Mouse (Mus musculus) megakaryocyte, embryonic 14.5 days (primary cell): ENCODE data around the gene Tulp3. TPM values are rescaled to one million over a fixed set of nuclear protein-coding genes. Genes with fewer than 3 reads are reported as not detected.
A peak's percentile ranks its signal among the peaks of the same experiment; 100 is the strongest.
"Not testable (repeated sequence)": the region's sequence is repeated elsewhere in the genome, so short reads cannot be mapped to it uniquely, and the experiment has no call there.

ENCODE experiments used
- H3K27me3 ChIP-seq: replicated peaks from 2 replicates; pipeline ENCODE3; 2012; ENCODE audit warnings: inconsistent platforms
- H3K36me3 ChIP-seq: replicated peaks from 2 replicates; pipeline ENCODE3; 2012; ENCODE audit warnings: low read length, inconsistent platforms, mixed read lengths
- H3K4me1 ChIP-seq: 2 replicates; pipeline ENCODE4 v1.6.1; 2012; ENCODE audit warnings: inconsistent platforms
- H3K4me3 ChIP-seq: replicated peaks from 2 replicates; pipeline ENCODE3; 2012; ENCODE audit warnings: moderate library complexity, mild to moderate bottlenecking, inconsistent platforms
- H3K9me3 ChIP-seq: 2 replicates; pipeline ENCODE4 v1.6.1; 2012; ENCODE audit warnings: inconsistent platforms
- FLI1 ChIP-seq: IDR thresholded peaks from 2 replicates; pipeline ENCODE4 v1.6.1; 2012; ENCODE audit warnings: low read length, inconsistent platforms, mixed read lengths
- GATA1 ChIP-seq: IDR thresholded peaks from 3 replicates; pipeline ENCODE4 v1.6.1; 2012; ENCODE audit warnings: mixed read lengths, low read length, inconsistent platforms, borderline replicate concordance
- polyA plus RNA-seq: library from polyadenylated mRNA; stranded (reverse); fragments of >175 nt; gene quantifications from 2 replicates; pipeline ENCODE4 v1.2.3, GENCODE M21; 2012; ENCODE audit warnings: low replicate concordance; ENCODE audit not compliant: insufficient read depth

Gene Tulp3
- polyA plus RNA-seq, 1 experiment, result 2.8 TPM

DNA sequence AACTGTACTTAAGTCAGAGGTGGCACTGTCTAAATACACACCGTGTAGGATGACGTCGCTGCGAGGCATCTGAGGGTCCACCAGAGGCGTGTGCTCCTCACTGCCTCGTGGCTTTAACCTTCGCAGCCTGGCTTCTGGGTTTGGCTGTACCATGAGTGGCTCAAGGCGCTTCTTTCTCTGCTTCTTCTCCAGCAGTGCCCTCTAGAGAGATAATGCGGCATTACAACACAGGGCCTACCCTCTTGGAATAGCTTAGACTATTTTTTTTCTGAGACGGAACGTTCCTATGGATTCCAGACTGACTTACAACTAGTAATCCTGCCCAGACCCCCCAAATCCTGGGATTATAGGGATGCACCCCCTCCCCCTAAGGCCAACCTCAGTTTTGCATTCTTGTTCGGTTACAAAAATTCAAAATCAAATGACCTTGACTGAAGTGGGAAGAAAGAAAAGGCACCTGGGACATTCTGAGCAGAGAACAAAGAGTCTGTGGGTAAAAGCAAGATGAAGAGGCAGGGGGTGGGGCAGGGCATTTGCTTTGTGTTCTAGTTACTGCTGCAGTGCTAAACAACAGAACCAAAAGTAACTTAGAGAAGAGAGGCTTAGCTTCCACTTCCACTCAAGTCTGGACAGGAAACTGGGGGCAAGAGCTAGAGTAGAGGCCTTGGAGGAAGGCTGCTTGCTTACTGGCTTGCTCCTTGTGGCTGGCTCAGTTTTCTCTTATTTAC, 21.1 kb downstream of the Tulp3 start:
- Histone ChIP-seq H3K4me3 (peak overlapping the region; percentile 50), H3K27me3 (no peaks in the 10 kb centered on the region), H3K36me3 (peaks cover 52% of the 10 kb centered on the region), H3K4me1 (peaks cover 27% of the 10 kb centered on the region), H3K9me3 (peaks cover 6% of the 10 kb centered on the region)
- TF ChIP-seq GATA1 (no peak), FLI1 (no peak)

- H3K36me3 ChIP-seq, result peaks cover 21% of the 10 kb centered on the region
- no peak overlapping the region for H3K4me3 ChIP-seq
- no peak for TF ChIP-seq FLI1
- no peak for TF ChIP-seq GATA1
- no peaks in the 10 kb centered on the region for H3K4me1 ChIP-seq
- no peaks in the 10 kb centered on the region for H3K9me3 ChIP-seq
- H3K27me3 ChIP-seq, result peaks cover 12% of the 10 kb centered on the region
Observed at GRCm38 (mm10) chr6:128318317-128318716, 37.3 kb downstream of the Tulp3 start.

DNA sequence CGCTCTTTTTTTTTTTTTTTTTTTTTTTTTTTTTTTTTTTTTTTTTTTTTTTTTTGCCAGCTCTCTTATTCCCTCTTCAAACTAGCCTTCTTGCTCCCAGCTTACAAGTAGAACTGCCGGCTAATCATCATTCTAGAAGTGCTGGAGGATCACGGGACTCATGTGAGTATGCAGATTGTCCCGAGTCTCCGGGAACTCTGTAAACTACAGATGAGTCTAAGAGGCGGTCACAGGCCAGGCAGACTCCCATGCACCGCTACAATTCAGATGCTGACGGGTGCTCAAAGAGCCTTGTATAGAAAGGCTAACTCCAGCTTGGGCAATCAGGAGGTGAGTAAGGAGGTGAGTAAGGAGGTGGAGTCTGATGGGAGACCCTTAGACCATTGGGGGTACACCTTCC, 40.1 kb downstream of the Tulp3 start:
- Histone ChIP-seq H3K36me3 (no peaks in the 10 kb centered on the region), H3K4me3 (no peak overlapping the region), H3K9me3 (0 out of 2 replicates have a peak, but pooled peaks cover 3% of the 10 kb centered on the region), H3K4me1 (no peaks in the 10 kb centered on the region), H3K27me3 (peaks cover 12% of the 10 kb centered on the region)
- TF ChIP-seq GATA1 (no peak), FLI1 (no peak)

DNA sequence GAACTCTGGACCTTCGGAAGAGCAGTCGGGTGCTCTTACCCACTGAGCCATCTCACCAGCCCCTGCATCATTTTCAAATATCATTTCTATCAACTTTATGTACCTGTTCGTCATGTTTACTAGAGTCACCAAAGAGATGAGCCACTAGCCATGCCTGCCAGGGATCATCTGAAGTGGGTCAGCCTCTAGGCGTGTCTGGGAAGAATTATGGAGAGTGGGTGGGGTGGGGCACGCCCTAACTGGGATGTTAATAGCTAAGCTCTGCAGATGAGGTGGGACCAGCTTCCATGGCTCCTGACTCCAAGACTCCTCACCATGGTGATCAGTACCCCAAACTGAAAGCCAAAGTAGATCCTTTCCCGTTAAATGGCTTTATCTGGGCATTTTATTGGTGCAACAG, 40.9 kb downstream of the Tulp3 start:
- Histone ChIP-seq H3K4me1 (no peaks in the 10 kb centered on the region), H3K36me3 (no peaks in the 10 kb centered on the region), H3K9me3 (0 out of 2 replicates have a peak, but pooled peaks cover 3% of the 10 kb centered on the region), H3K4me3 (no peak overlapping the region), H3K27me3 (peaks cover 12% of the 10 kb centered on the region)
- no peak for TF ChIP-seq GATA1
- TF ChIP-seq FLI1, result no peak

DNA sequence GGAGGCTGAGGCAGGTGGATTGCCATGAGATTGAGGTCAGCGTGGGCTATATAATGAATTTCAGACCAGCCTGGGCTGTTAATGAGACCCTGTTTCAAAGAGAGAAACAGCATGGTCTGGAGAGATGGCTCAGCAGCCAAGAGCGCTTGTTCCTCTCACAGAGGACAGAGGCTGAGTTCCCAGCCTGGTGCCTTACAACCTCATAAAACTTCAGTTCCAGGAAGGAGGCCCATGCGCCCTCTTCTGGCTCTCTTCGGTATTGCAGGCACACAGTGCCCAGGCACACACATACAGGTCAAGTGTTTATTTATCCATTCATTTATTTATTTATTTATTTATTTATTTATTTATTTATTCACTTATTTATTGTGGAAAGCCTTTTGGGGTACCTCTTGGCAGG, 47.3 kb downstream of the Tulp3 start:
- TF ChIP-seq GATA1, result no peak
- no peak for TF ChIP-seq FLI1

GRCm38 (mm10) chr6:128304801-128305200, 50.9 kb downstream of the Tulp3 start:
- Histone ChIP-seq H3K4me1 (peaks cover 13% of the 10 kb centered on the region), H3K4me3 (no peak overlapping the region), H3K27me3 (peaks cover 48% of the 10 kb centered on the region), H3K36me3 (no peaks in the 10 kb centered on the region), H3K9me3 (peaks cover 20% of the 10 kb centered on the region)
- TF ChIP-seq FLI1 (no peak), GATA1 (no peak)

More for the DNA sequence above, 47.3 kb downstream of the Tulp3 start:
- Histone ChIP-seq H3K9me3 (peaks cover 8% of the 10 kb centered on the region; the same call in 1 of the 2 replicates), H3K4me1 (no peaks in the 10 kb centered on the region), H3K27me3 (peaks cover 16% of the 10 kb centered on the region), H3K36me3 (no peaks in the 10 kb centered on the region), H3K4me3 (no peak overlapping the region)

DNA sequence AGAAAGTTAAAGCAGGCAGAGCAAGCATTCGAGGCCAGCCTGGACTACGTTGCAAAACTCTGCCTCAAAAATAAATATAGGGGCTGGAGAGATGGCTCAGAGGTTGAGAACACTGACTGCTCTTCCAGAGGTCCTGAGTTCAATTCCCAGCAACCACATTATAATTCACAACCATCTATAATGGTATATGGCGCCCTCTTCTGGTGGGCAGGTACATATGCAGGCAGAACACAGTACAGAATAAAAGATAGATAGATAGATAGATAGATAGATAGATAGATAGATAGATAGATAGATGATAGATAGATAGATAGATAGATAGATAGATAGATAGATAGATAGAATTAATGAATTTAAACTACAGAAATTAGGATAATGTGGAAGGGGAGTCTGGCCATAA, 53.0 kb downstream of the Tulp3 start:
- peaks cover 70% of the 10 kb centered on the region for H3K27me3 ChIP-seq
- H3K4me3 ChIP-seq, H3K36me3 ChIP-seq: not testable (repeated sequence)
- H3K9me3 ChIP-seq, result peaks cover 20% of the 10 kb centered on the region
- peaks cover 19% of the 10 kb centered on the region for H3K4me1 ChIP-seq

DNA sequence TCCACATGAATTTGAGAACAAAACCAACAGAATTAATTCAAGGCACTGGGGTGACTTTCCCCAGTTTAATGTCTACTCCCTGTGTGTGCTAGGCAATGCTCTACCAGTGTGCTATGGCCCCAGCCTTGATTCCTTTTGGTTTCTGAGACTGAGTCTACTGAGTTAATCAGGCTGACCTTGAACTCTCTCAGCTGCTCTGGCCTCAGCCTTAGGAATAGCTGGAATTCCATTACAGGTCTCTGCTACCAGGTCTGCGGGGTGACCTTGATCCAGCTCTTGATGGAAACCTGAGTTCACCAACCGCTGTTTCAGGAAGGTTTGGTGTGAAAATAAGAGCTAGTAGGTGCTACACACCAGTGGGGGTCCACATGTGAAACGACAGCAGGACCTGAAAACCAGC, 53.8 kb downstream of the Tulp3 start:
- no peak for TF ChIP-seq GATA1
- no peak for TF ChIP-seq FLI1
- Histone ChIP-seq H3K9me3 (peaks cover 20% of the 10 kb centered on the region), H3K36me3 (no peaks in the 10 kb centered on the region), H3K4me1 (peaks cover 19% of the 10 kb centered on the region), H3K27me3 (peaks cover 77% of the 10 kb centered on the region), H3K4me3 (no peak overlapping the region)

GRCm38 (mm10) chr6:128301458-128301857, 54.2 kb downstream of the Tulp3 start:
- TF ChIP-seq FLI1 (no peak), GATA1 (no peak)
- Histone ChIP-seq H3K36me3 (no peaks in the 10 kb centered on the region), H3K9me3 (peaks cover 16% of the 10 kb centered on the region), H3K4me3 (no peak overlapping the region), H3K27me3 (peaks cover 81% of the 10 kb centered on the region), H3K4me1 (peaks cover 19% of the 10 kb centered on the region)

DNA sequence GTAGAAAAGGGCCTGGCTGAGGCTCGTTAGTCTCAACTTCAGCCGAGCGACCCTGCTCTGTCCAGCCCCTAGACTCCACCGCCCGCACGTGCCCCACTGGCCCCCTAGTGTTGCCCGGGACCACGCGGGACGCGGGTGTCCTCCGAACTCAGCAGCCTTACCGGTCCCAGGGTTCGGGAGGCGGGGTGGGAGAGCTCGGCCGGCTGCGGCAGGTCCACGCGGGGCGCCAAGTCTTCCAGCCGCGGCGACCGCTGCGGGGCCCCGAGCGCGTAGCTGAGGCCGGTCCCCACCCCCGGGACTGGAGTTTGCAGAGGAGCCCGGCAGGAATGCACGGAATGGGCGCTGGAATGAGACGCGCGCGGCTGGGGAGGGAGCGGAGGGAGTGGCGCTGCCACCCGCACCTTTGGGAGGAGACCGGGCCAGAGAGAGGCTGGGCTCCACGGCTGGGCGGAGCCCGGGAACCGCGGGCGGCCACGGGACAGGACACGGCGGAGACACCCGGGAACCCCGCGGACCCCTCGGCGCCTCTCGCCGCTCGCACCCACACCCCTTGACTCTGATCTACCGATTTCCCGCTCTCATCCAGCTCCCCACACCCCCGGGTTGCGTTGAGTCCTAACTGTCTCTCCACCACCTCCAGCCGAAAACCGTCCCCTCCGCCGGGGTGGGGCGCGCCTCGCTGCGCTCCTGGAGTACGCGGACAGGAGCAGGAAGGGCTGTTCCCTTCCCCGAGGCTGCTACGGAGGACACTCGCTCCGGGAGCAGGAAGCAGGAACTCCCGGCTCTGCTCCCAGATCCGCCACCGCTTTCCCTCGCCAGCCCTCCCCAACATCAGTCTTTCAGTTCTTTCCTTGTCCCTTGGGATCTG, 55.3 kb downstream of the Tulp3 start, which contains the start of gene Tead4:
Tead4 (minus strand) TSS at position 690 of the 868 bp plus-strand sequence.
- Histone ChIP-seq H3K36me3 (no peaks in the 10 kb centered on the region), H3K9me3 (peaks cover 15% of the 10 kb centered on the region), H3K4me3 (peak within 1 kb of the TSS; percentile 91), H3K4me1 (peaks cover 19% of the 10 kb centered on the region), H3K27me3 (peaks cover 88% of the 10 kb centered on the region)
- no peak for TF ChIP-seq GATA1
- no peak for TF ChIP-seq FLI1
